ENCODE assay signal across 18 mouse cellular contexts in genomic region chr9:115172096-115172495, GRCm38 (mm10).
"Had no signal": no experiment of that assay in that cellular context is flagged by ENCODE, and none has a peak within 500 bp of the region (broad histone marks: within the 10 kb centered on the region; RNA-seq: fewer than 3 reads in every experiment).

No protein-coding gene starts in this region.

- ATAC-seq: forebrain, embryonic 13.5 days; forebrain, embryonic 14.5 days; forebrain, embryonic 15.5 days; forebrain, embryonic 16.5 days; forebrain, postnatal 0 days had no signal

- DNase-seq: cerebellum, adult 9-10 months; cerebellum, adult 9-11 months; cerebellum, postnatal 25 days; cerebellum, postnatal 36 days; embryo, embryonic 11 days; forebrain, postnatal 0 days; gastrocnemius, adult 2 months; gastrocnemius, postnatal 10 days; gastrocnemius, postnatal 14 days; gastrocnemius, postnatal 25 days; gastrocnemius, postnatal 36 days; heart, adult 11 months; heart, adult 18-20 months; heart, adult 2 months had no signal
